Comparison of ENCODE assay signal across 27 mouse cellular contexts in the genomic region with DNA sequence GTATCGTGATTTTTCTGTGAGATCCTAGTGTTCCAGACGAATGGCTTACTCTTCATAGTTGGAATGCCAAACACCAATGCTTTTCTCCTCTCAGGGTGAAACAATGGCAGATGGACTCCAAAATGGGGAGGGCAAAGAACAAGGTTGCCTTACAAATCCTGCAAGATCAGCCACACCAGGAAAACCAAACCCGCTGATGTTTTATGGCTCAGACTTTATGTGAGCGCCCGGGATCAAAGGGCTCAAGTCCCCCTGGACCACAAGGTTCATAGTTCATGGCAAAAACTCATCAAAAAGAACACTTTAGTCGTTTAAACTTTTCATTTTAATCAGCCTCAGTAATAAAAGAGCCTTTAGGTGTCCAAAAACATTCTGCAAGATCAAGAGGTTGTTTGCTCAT.
A peak's percentile ranks its signal among the peaks of the same experiment; 100 is the strongest.
DNase-seq lines count a peak whose midpoint lies in the region; ATAC-seq and TF ChIP-seq lines count a peak whose summit lies in the region.
"Had no signal": no experiment of that assay in that cellular context is flagged by ENCODE, and none has a peak within 500 bp of the region (broad histone marks: within the 10 kb centered on the region; RNA-seq: fewer than 3 reads in every experiment).

No protein-coding gene starts in this region.

- no peaks in the 10 kb centered on the region for H3K36me3 ChIP-seq in heart, adult 2 months (ENCODE audit: control insufficient read depth, insufficient read depth, low read length)
- H3K36me3 ChIP-seq in limb, embryonic 12.5 days: no peaks in the 10 kb centered on the region
- H3K36me3 ChIP-seq in forebrain, embryonic 11.5 days (ENCODE audit: control insufficient read depth, insufficient read depth, low read length): no peaks in the 10 kb centered on the region
- H3K36me3 ChIP-seq: hindbrain, embryonic 10.5 days; hindbrain, embryonic 15.5 days; lung, embryonic 15.5 days; midbrain, embryonic 12.5 days; neural tube, embryonic 12.5 days had no signal

- H3K9ac ChIP-seq in heart, adult 2 months (ENCODE audit: low read depth, low read length): no peak overlapping the region
- H3K9ac ChIP-seq in limb, embryonic 12.5 days (replicated peaks): no peak overlapping the region
- no peak overlapping the region for H3K9ac ChIP-seq in forebrain, embryonic 11.5 days (ENCODE audit: low read length)
- H3K9ac ChIP-seq: hindbrain, embryonic 15.5 days; lung, embryonic 15.5 days; midbrain, embryonic 12.5 days; neural tube, embryonic 12.5 days had no signal

- TF ChIP-seq CTCF in heart, adult 2 months (IDR thresholded peaks at IDR 0.05): no peak

- H3K4me2 ChIP-seq in limb, embryonic 12.5 days: peak overlapping the region; percentile 19
- H3K4me2 ChIP-seq in forebrain, embryonic 11.5 days (ENCODE audit: low read depth, low read length, severe bottlenecking): no peak overlapping the region
- H3K4me2 ChIP-seq: hindbrain, embryonic 15.5 days; liver, embryonic 11.5 days; lung, embryonic 15.5 days; midbrain, embryonic 12.5 days; neural tube, embryonic 12.5 days had no signal

- DNase-seq in heart, adult 11 months: peak; percentile 36
- DNase-seq in heart, adult 2 months: no peak
- DNase-seq in kidney, adult 9 months: peak; percentile 47
- no peak for DNase-seq in kidney, adult 18-20 months
- no peak for DNase-seq in adrenal gland, postnatal 10 days
- DNase-seq in forebrain, embryonic 11.5 days (ENCODE audit: low spot score): no peak
- DNase-seq: adrenal gland, postnatal 14 days; cerebellum, adult 11-12 months; cerebellum, adult 9-11 months; heart, postnatal 14 days; kidney, postnatal 25 days; layer of hippocampus, postnatal 36 days; left cerebral cortex, postnatal 4 days; right cerebral cortex, adult 18-20 months; spleen, adult 18-20 months; thymus, postnatal 25 days had no signal

- H3K9me3 ChIP-seq in limb, embryonic 12.5 days: no peaks in the 10 kb centered on the region
- H3K9me3 ChIP-seq in forebrain, embryonic 11.5 days (ENCODE audit: control insufficient read depth, low read length): no peaks in the 10 kb centered on the region
- H3K9me3 ChIP-seq: hindbrain, embryonic 10.5 days; hindbrain, embryonic 15.5 days; lung, embryonic 15.5 days; midbrain, embryonic 12.5 days; neural tube, embryonic 12.5 days had no signal

- no peaks in the 10 kb centered on the region for H3K4me1 ChIP-seq in heart, adult 2 months (ENCODE audit: control insufficient read depth, insufficient read depth, low read length)
- 0 out of 2 replicates have a peak, but pooled peaks cover 8% of the 10 kb centered on the region for H3K4me1 ChIP-seq in limb, embryonic 12.5 days (replicated peaks)
- H3K4me1 ChIP-seq in forebrain, embryonic 11.5 days (replicated peaks; ENCODE audit: control insufficient read depth, insufficient read depth, low read length): no peaks in the 10 kb centered on the region
- H3K4me1 ChIP-seq: hindbrain, embryonic 10.5 days; hindbrain, embryonic 15.5 days; lung, embryonic 15.5 days; midbrain, embryonic 12.5 days; neural tube, embryonic 12.5 days had no signal

- WGBS in heart, adult 2 months: 82% methylated on average over 6 of the region's 6 CpGs
- WGBS in limb, embryonic 12.5 days: 29% methylated on average over 6 of the region's 6 CpGs
- 85% methylated on average over 6 of the region's 6 CpGs for WGBS in forebrain, embryonic 11.5 days

- no peaks in the 10 kb centered on the region; the same call in 1 of the 2 replicates for H3K27me3 ChIP-seq in heart, adult 2 months (ENCODE audit: control insufficient read depth, insufficient read depth, low read length)
- H3K27me3 ChIP-seq in limb, embryonic 12.5 days: no peaks in the 10 kb centered on the region
- H3K27me3 ChIP-seq in forebrain, embryonic 11.5 days (ENCODE audit: control insufficient read depth, insufficient read depth, low read length): no peaks in the 10 kb centered on the region
- H3K27me3 ChIP-seq: hindbrain, embryonic 15.5 days; lung, embryonic 15.5 days; midbrain, embryonic 12.5 days; neural tube, embryonic 12.5 days; Patski had no signal

- no peak for TF ChIP-seq EP300 in heart, adult 2 months (IDR thresholded peaks at IDR 0.05; ENCODE audit: insufficient read depth, low read depth, low read length)

- no peak for TF ChIP-seq POLR2A in heart, adult 2 months (IDR thresholded peaks at IDR 0.05; ENCODE audit: insufficient read depth, low read depth, low read length)

- no peaks in the 10 kb centered on the region for H3K79me2 ChIP-seq in heart, adult 2 months (replicated peaks; ENCODE audit: control insufficient read depth, insufficient read depth, low read length)

- no peak overlapping the region for H3K4me3 ChIP-seq in heart, adult 2 months
- H3K4me3 ChIP-seq in limb, embryonic 12.5 days (replicated peaks): no peak overlapping the region
- H3K4me3 ChIP-seq in forebrain, embryonic 11.5 days (ENCODE audit: low read depth, low read length): no peak overlapping the region
- H3K4me3 ChIP-seq: hindbrain, embryonic 10.5 days; hindbrain, embryonic 15.5 days; lung, embryonic 15.5 days; midbrain, embryonic 12.5 days; myocyte; neural tube, embryonic 12.5 days had no signal

- intact Hi-C loops in heart, adult 2 months (cut with DNase I): loop anchor here (10.0 kb wide), 1 partner anchor 147 kb away; no protein-coding TSS in a partner anchor

- no peak for ATAC-seq in limb, embryonic 12.5 days (ENCODE audit: insufficient number of reproducible peaks, insufficient read depth, low FRiP score, low TSS enrichment, low read depth)
- no peak for ATAC-seq in forebrain, embryonic 11.5 days (replicated peaks; ENCODE audit: low FRiP score)
- ATAC-seq: forebrain, embryonic 14.5 days; inflammation-experienced regulatory T-cells, adult 6 months; Patski had no signal

- H3K27ac ChIP-seq in heart, adult 2 months: no peak overlapping the region
- no peak overlapping the region for H3K27ac ChIP-seq in limb, embryonic 12.5 days
- H3K27ac ChIP-seq in forebrain, embryonic 11.5 days (ENCODE audit: low read depth, low read length): no peak overlapping the region
- H3K27ac ChIP-seq: hindbrain, embryonic 10.5 days; hindbrain, embryonic 15.5 days; lung, embryonic 15.5 days; midbrain, embryonic 12.5 days; neural tube, embryonic 12.5 days had no signal

Comparison
In these comparisons a context has a peak if more than half of its experiments do, and no peak if none do; other contexts are left out.
1. DNase-seq: peak in heart, adult 11 months (single experiment) and kidney, adult 9 months (single experiment); none in heart, adult 2 months (0 of 2), kidney, adult 18-20 months (single experiment), adrenal gland, postnatal 10 days (single experiment) and forebrain, embryonic 11.5 days (single experiment).